Mouse (Mus musculus) lung, postnatal 0 days (tissue): ENCODE results near the gene Serp1.

Source experiments
- CTCF ChIP-seq: IDR thresholded peaks from 2 replicates; pipeline ENCODE4 v1.5.1; 2016; ENCODE audit warnings: antibody characterized with exemption, mild to moderate bottlenecking
- EP300 ChIP-seq: IDR thresholded peaks from 2 replicates; pipeline ENCODE4 v1.6.1; 2016; ENCODE audit warnings: antibody characterized with exemption, mild to moderate bottlenecking, control low read depth

- no peak for TF ChIP-seq EP300
- TF ChIP-seq CTCF, result peak; percentile 32
Measured at GRCm38 (mm10) chr3:58526408-58526737, 681 bp upstream of the Serp1 start.
